In the genomic region with DNA sequence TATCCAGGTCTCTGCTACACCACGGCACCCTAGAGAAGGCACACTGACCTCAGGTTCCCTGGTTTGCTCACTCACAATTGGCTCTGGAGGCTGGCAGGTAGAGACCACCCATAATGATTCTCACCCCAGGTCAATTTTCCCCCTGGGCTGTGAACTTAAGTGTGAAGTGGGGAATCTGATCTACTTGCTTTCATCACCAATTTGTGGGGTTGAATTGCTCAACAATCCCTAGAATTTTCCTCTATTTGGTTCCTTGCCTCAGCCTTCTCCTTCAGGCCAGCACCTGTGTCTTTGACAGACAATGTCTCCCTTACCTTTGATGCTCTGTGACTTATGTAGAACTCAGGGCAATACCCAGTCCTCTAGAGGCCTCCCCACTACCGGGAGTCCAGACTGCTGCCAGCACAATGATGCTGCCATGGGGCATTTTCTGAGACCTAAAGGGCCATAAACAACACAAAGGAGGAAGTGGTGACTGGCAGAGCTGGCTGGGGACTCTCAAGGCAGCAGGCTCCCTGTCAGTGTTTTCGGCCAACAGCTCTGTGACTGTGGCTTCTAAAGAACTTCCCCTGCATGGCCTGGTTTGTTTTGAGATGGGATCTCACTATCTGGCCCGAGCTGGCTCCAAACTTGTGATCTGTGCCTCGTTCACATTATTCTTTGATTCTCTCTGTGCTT, we compare ENCODE assay signal across 11 mouse cellular contexts.
DNase-seq lines count a peak whose midpoint lies in the region; ATAC-seq lines count a peak whose summit lies in the region.
"Had no signal": no experiment of that assay in that cellular context is flagged by ENCODE, and none has a peak within 500 bp of the region (broad histone marks: within the 10 kb centered on the region; RNA-seq: fewer than 3 reads in every experiment).

No protein-coding gene starts in this region.

- 76% methylated on average over 5 of the region's 5 CpGs for WGBS in forebrain, embryonic 12.5 days
- 83% methylated on average over 5 of the region's 5 CpGs for WGBS in midbrain, embryonic 10.5 days

- no peak overlapping the region for H3K4me2 ChIP-seq in forebrain, embryonic 12.5 days
- H3K4me2 ChIP-seq: limb, embryonic 13.5 days had no signal

- H3K27me3 ChIP-seq in forebrain, embryonic 12.5 days: no peaks in the 10 kb centered on the region
- H3K27me3 ChIP-seq in midbrain, embryonic 10.5 days (ENCODE audit: low read depth, poor library complexity, severe bottlenecking): no peaks in the 10 kb centered on the region
- H3K27me3 ChIP-seq: limb, embryonic 13.5 days had no signal

- peak; percentile 37 to 40 for DNase-seq in right cerebral cortex, postnatal 10 days (ENCODE audit: low spot score in 2 of 2)
- DNase-seq in right cerebral cortex, postnatal 4 days: no peak
- DNase-seq in lung, postnatal 4 days: peak; percentile 44 to 45
- no peak for DNase-seq in midbrain, embryonic 10.5 days (ENCODE audit: low spot score)
- DNase-seq in kidney, adult 8-10 months: no peak
- DNase-seq: cerebellum, adult 8-10 months; gastrocnemius, postnatal 10 days; kidney, adult 11 months had no signal

- H3K36me3 ChIP-seq in forebrain, embryonic 12.5 days (replicated peaks): no peaks in the 10 kb centered on the region
- no peaks in the 10 kb centered on the region for H3K36me3 ChIP-seq in midbrain, embryonic 10.5 days
- H3K36me3 ChIP-seq: limb, embryonic 13.5 days had no signal

- H3K9me3 ChIP-seq in forebrain, embryonic 12.5 days: no peaks in the 10 kb centered on the region
- no peaks in the 10 kb centered on the region for H3K9me3 ChIP-seq in midbrain, embryonic 10.5 days (replicated peaks)
- H3K9me3 ChIP-seq: limb, embryonic 13.5 days had no signal

- H3K4me3 ChIP-seq in forebrain, embryonic 12.5 days (replicated peaks): no peak overlapping the region
- no peak overlapping the region for H3K4me3 ChIP-seq in midbrain, embryonic 10.5 days
- H3K4me3 ChIP-seq: limb, embryonic 13.5 days had no signal

- H3K9ac ChIP-seq in forebrain, embryonic 12.5 days: no peak overlapping the region
- H3K9ac ChIP-seq: limb, embryonic 13.5 days had no signal

- peaks cover 14% of the 10 kb centered on the region; the same call in 1 of the 2 replicates for H3K4me1 ChIP-seq in forebrain, embryonic 12.5 days
- peaks cover 12% of the 10 kb centered on the region; the same call in 1 of the 2 replicates for H3K4me1 ChIP-seq in midbrain, embryonic 10.5 days

- no peak overlapping the region for H3K27ac ChIP-seq in forebrain, embryonic 12.5 days
- H3K27ac ChIP-seq in midbrain, embryonic 10.5 days (replicated peaks): no peak overlapping the region
- H3K27ac ChIP-seq: limb, embryonic 13.5 days had no signal

- peak; percentile 98 for ATAC-seq in common myeloid progenitor, adult 5-6 weeks (replicated peaks; ENCODE audit: low read depth, poor library complexity, severe bottlenecking)
- ATAC-seq in forebrain, embryonic 12.5 days (ENCODE audit: low FRiP score): no peak

Comparison
In these comparisons a context has a peak if more than half of its experiments do, and no peak if none do; other contexts are left out.
1. DNase-seq: peak in right cerebral cortex, postnatal 10 days (2 of 2) and lung, postnatal 4 days (2 of 2); none in right cerebral cortex, postnatal 4 days (single experiment), midbrain, embryonic 10.5 days (single experiment) and kidney, adult 8-10 months (0 of 2).